Comparison of ENCODE assay signal across 25 mouse cellular contexts in genomic region chr3:80823975-80824374, GRCm38 (mm10). TPM values are rescaled to one million over a fixed set of nuclear protein-coding genes. Genes with fewer than 3 reads are reported as not detected.
"Had no signal": no experiment of that assay in that cellular context is flagged by ENCODE, and none has a peak within 500 bp of the region (broad histone marks: within the 10 kb centered on the region; RNA-seq: fewer than 3 reads in every experiment).

No protein-coding gene starts in this region.

- ATAC-seq: liver, postnatal 0 days; lung, postnatal 0 days; midbrain, embryonic 16.5 days had no signal

- H3K9ac ChIP-seq: liver, embryonic 13.5 days; liver, embryonic 15.5 days; liver, postnatal 0 days; lung, embryonic 15.5 days; midbrain, embryonic 12.5 days; neural tube, embryonic 13.5 days; neural tube, embryonic 15.5 days; stomach, embryonic 15.5 days had no signal

- H3K9me3 ChIP-seq: liver, embryonic 13.5 days; liver, embryonic 15.5 days; lung, embryonic 15.5 days; midbrain, embryonic 10.5 days; midbrain, embryonic 12.5 days; neural tube, embryonic 13.5 days; neural tube, embryonic 15.5 days; stomach, embryonic 15.5 days had no signal

- H3K4me3 ChIP-seq: liver, embryonic 13.5 days; liver, embryonic 15.5 days; lung, embryonic 15.5 days; midbrain, embryonic 10.5 days; midbrain, embryonic 12.5 days; myocyte; neural tube, embryonic 13.5 days; neural tube, embryonic 15.5 days; stomach, embryonic 15.5 days had no signal

- H3K36me3 ChIP-seq: liver, embryonic 13.5 days; liver, embryonic 15.5 days; lung, embryonic 15.5 days; midbrain, embryonic 10.5 days; midbrain, embryonic 12.5 days; neural tube, embryonic 13.5 days; neural tube, embryonic 15.5 days; stomach, embryonic 15.5 days had no signal

- H3K27me3 ChIP-seq: liver, embryonic 13.5 days; liver, embryonic 15.5 days; lung, embryonic 15.5 days; midbrain, embryonic 12.5 days; neural tube, embryonic 13.5 days; neural tube, embryonic 15.5 days; stomach, embryonic 15.5 days had no signal

- H3K4me1 ChIP-seq: liver, embryonic 13.5 days; liver, embryonic 15.5 days; lung, embryonic 15.5 days; midbrain, embryonic 10.5 days; midbrain, embryonic 12.5 days; neural tube, embryonic 13.5 days; neural tube, embryonic 15.5 days; stomach, embryonic 15.5 days had no signal

- H3K4me2 ChIP-seq: liver, embryonic 13.5 days; liver, embryonic 15.5 days; lung, embryonic 15.5 days; midbrain, embryonic 12.5 days; neural tube, embryonic 13.5 days; neural tube, embryonic 15.5 days; stomach, embryonic 15.5 days had no signal

- DNase-seq: liver, embryonic 13.5 days; liver, postnatal 0 days; lung, adult 2 months; lung, postnatal 14 days; lung, postnatal 36 days; midbrain, embryonic 14.5 days; right cerebral cortex, postnatal 25 days; right cerebral cortex, postnatal 4 days; spleen, adult 18-20 months; thymus, adult 2 months; thymus, postnatal 25 days; thymus, postnatal 4 days had no signal

- H3K27ac ChIP-seq: liver, embryonic 13.5 days; liver, embryonic 15.5 days; lung, embryonic 15.5 days; macrophage; midbrain, embryonic 10.5 days; midbrain, embryonic 12.5 days; neural tube, embryonic 13.5 days; neural tube, embryonic 15.5 days; stomach, embryonic 15.5 days; stomach, postnatal 0 days had no signal

RNA-seq across cellular contexts. Expression of gene Gria2, which starts 21.3 kb away (rescaled TPM):
- total RNA-seq: megakaryocyte-erythroid progenitor cell, adult 5-6 weeks had no signal
- polyA plus RNA-seq: liver, postnatal 0 days; macrophage; myocyte had no signal
